Mouse (Mus musculus) liver, adult 2 months (tissue): ENCODE data around the gene Mfng. TPM values are rescaled to one million over a fixed set of nuclear protein-coding genes. Genes with fewer than 3 reads are reported as not detected.
A peak's percentile ranks its signal among the peaks of the same experiment; 100 is the strongest.

Experiments used
- DNase-seq: peaks from one replicate; pipeline ENCODE4 v3.0.0-alpha.2; 2011; ENCODE audit warnings: low read depth, low spot score; ENCODE audit errors: extremely low read depth
- H3K27ac ChIP-seq: fragments of 200-500 bp; replicated peaks from 2 replicates; pipeline ENCODE4 v1.5.1; 2012; ENCODE audit warnings: low read depth, mild to moderate bottlenecking, control low read depth, inconsistent platforms, low read length; ENCODE audit not compliant: insufficient read depth
- H3K27me3 ChIP-seq: fragments of 200-500 bp; 2 replicates; pipeline ENCODE4 v1.6.1; 2012; ENCODE audit warnings: mild to moderate bottlenecking, moderate library complexity, low read length, inconsistent platforms; ENCODE audit not compliant: control insufficient read depth, insufficient read depth
- H3K36me3 ChIP-seq: fragments of 200-500 bp; 2 replicates; pipeline ENCODE4 v1.6.1; 2012; ENCODE audit warnings: low read length, inconsistent platforms; ENCODE audit not compliant: control insufficient read depth, insufficient read depth
- H3K4me1 ChIP-seq: fragments of 200-500 bp; 2 replicates; pipeline ENCODE4 v1.6.1; 2011; ENCODE audit warnings: low read length; ENCODE audit not compliant: control insufficient read depth, insufficient read depth
- H3K4me3 ChIP-seq: fragments of 200-500 bp; 2 replicates; pipeline ENCODE4 v1.5.1; 2011; ENCODE audit warnings: low read depth, mild to moderate bottlenecking, control low read depth, low read length, moderate library complexity; ENCODE audit not compliant: insufficient read depth
- H3K79me2 ChIP-seq: fragments of 200-500 bp; 2 replicates; pipeline ENCODE4 v1.6.1; 2012; ENCODE audit warnings: inconsistent platforms, mild to moderate bottlenecking, low read length, moderate library complexity; ENCODE audit not compliant: control insufficient read depth, insufficient read depth
- H3K9ac ChIP-seq: fragments of 200-500 bp; 2 replicates; pipeline ENCODE4 v1.6.1; 2012; ENCODE audit warnings: low read depth, mild to moderate bottlenecking, control low read depth, inconsistent platforms, low read length
- CTCF ChIP-seq: fragments of 200-500 bp; IDR thresholded peaks from 2 replicates; pipeline ENCODE4 v1.5.1; 2011; ENCODE audit warnings: low read depth, low read length, control low read depth
- POLR2A ChIP-seq: fragments of 200-500 bp; IDR thresholded peaks from 2 replicates; pipeline ENCODE4 v1.6.1; 2011; ENCODE audit warnings: low read length, control low read depth; ENCODE audit not compliant: insufficient read depth; ENCODE audit errors: extremely low read depth
- WGBS: fragments of 180-500 bp; shearing (Covaris S2); methylation state at CpG from one replicate; pipeline ENCODE4 v1.1.7; 2018; 5-methylcytosine and 5-hydroxymethylcytosine counted together
- polyA plus RNA-seq: library from polyadenylated mRNA; depleted of rRNA; stranded (reverse); fragments of >200 nt; gene quantifications from 2 replicates; pipeline ENCODE4 v1.2.3, GENCODE M21; 2012
- total RNA-seq: library from RNA; depleted of rRNA; stranded (reverse); fragments of >200 nt; gene quantifications from 2 replicates; pipeline ENCODE4 v1.2.3, GENCODE M21; 2014

Mfng gene
- total and polyA plus RNA-seq, 2 experiments = 0.74 to 2.3 TPM

GRCm38 (mm10) chr15:78763704-78764103, 9.6 kb downstream of the Mfng start:
- no peaks in the 10 kb centered on the region for H3K79me2 ChIP-seq
- H3K4me3 ChIP-seq = no peak overlapping the region
- DNase-seq = no peak
- no peak overlapping the region for H3K9ac ChIP-seq
- TF ChIP-seq POLR2A (no peak), CTCF (no peak)
- H3K4me1 ChIP-seq = no peaks in the 10 kb centered on the region
- 93% methylated on average over 5 of the region's 5 CpGs for WGBS
- H3K36me3 ChIP-seq = no peaks in the 10 kb centered on the region
- H3K27me3 ChIP-seq = no peaks in the 10 kb centered on the region
- no peak overlapping the region for H3K27ac ChIP-seq

GRCm38 (mm10) chr15:78763210-78763609, 10.1 kb downstream of the Mfng start:
- WGBS = 39% methylated on average over 9 of the region's 10 CpGs
- Histone ChIP-seq H3K27me3 (no peaks in the 10 kb centered on the region), H3K79me2 (no peaks in the 10 kb centered on the region), H3K4me3 (no peak overlapping the region), H3K27ac (no peak overlapping the region), H3K36me3 (no peaks in the 10 kb centered on the region), H3K9ac (no peak overlapping the region), H3K4me1 (no peaks in the 10 kb centered on the region)
- TF ChIP-seq POLR2A (no peak), CTCF (no peak)
- DNase-seq = no peak

GRCm38 (mm10) chr15:78761112-78761511, 12.2 kb downstream of the Mfng start:
- WGBS = 83% methylated on average over 13 of the region's 13 CpGs
- TF ChIP-seq CTCF (no peak), POLR2A (no peak)
- H3K79me2 ChIP-seq = no peaks in the 10 kb centered on the region
- H3K36me3 ChIP-seq = no peaks in the 10 kb centered on the region
- 0 out of 2 replicates have a peak, but pooled peaks cover 2% of the 10 kb centered on the region for H3K4me1 ChIP-seq
- H3K27me3 ChIP-seq = no peaks in the 10 kb centered on the region
- DNase-seq = no peak
- no peak overlapping the region for H3K9ac ChIP-seq
- H3K4me3 ChIP-seq = no peak overlapping the region
- H3K27ac ChIP-seq = no peak overlapping the region

GRCm38 (mm10) chr15:78758132-78758531, 15.1 kb downstream of the Mfng start:
- no peak for DNase-seq
- Histone ChIP-seq H3K4me3 (no peak overlapping the region), H3K4me1 (0 out of 2 replicates have a peak, but pooled peaks cover 2% of the 10 kb centered on the region), H3K9ac (no peak overlapping the region), H3K27me3 (no peaks in the 10 kb centered on the region), H3K79me2 (no peaks in the 10 kb centered on the region), H3K36me3 (no peaks in the 10 kb centered on the region), H3K27ac (no peak overlapping the region)
- 90% methylated on average over 6 of the region's 6 CpGs for WGBS
- TF ChIP-seq POLR2A (no peak), CTCF (no peak)

- Histone ChIP-seq H3K27me3 (no peaks in the 10 kb centered on the region), H3K79me2 (no peaks in the 10 kb centered on the region), H3K9ac (no peak overlapping the region), H3K27ac (no peak overlapping the region), H3K4me3 (no peak overlapping the region), H3K36me3 (no peaks in the 10 kb centered on the region), H3K4me1 (0 out of 2 replicates have a peak, but pooled peaks cover 2% of the 10 kb centered on the region)
- peak; percentile 79 for DNase-seq
- 72% methylated on average over 12 of the region's 12 CpGs for WGBS
- TF ChIP-seq CTCF = no peak
- TF ChIP-seq POLR2A = no peak
Observed at GRCm38 (mm10) chr15:78755966-78756725, 17.1 kb downstream of the Mfng start.

GRCm38 (mm10) chr15:78755226-78755625, 18.0 kb downstream of the Mfng start:
- Histone ChIP-seq H3K36me3 (no peaks in the 10 kb centered on the region), H3K4me1 (0 out of 2 replicates have a peak, but pooled peaks cover 2% of the 10 kb centered on the region), H3K4me3 (no peak overlapping the region), H3K9ac (no peak overlapping the region), H3K27ac (no peak overlapping the region), H3K79me2 (no peaks in the 10 kb centered on the region), H3K27me3 (no peaks in the 10 kb centered on the region)
- TF ChIP-seq CTCF (no peak), POLR2A (no peak)
- WGBS = 39% methylated on average over 3 of the region's 3 CpGs
- DNase-seq = peak; percentile 34
